Mouse (Mus musculus): ENCODE data around the gene Cops6. TPM values are rescaled to one million over a fixed set of nuclear protein-coding genes. Genes with fewer than 3 reads are reported as not detected.
A peak's percentile ranks its signal among the peaks of the same experiment; 100 is the strongest.

The Cops6 gene
- polyA plus RNA-seq, 1 experiment from 2014 or later: 270 TPM

GRCm38 (mm10) chr5:138171695-138172491 lies 11.0 kb downstream of the Cops6 start, which contains the start of the genes Ap4m1 and Mcm7:
TSS of gene Ap4m1 (plus strand) at chr5:138172002.
TSS of gene Mcm7 (minus strand) at chr5:138172422.
- Histone ChIP-seq H3K27me3 (replicated peaks; ENCODE audit: control insufficient read depth, insufficient read depth, low read length) (no peaks in the 10 kb centered on the region), H3K4me1 (ENCODE audit: control insufficient read depth, insufficient read depth, low read length) (peaks cover 14% of the 10 kb centered on the region)

GRCm38 (mm10) chr5:138173217-138173616 lies 12.3 kb downstream of the Cops6 start:
- DNase-seq (ENCODE audit: low spot score): no peak
- H3K4me1 ChIP-seq (ENCODE audit: control insufficient read depth, insufficient read depth, low read length): peaks cover 14% of the 10 kb centered on the region
- no peak for ATAC-seq

More at GRCm38 (mm10) chr5:138171695-138172491, 11.0 kb downstream of the Cops6 start, which contains the start of the genes Ap4m1 and Mcm7:
- Histone ChIP-seq H3K36me3 (ENCODE audit: control insufficient read depth, insufficient read depth, low read length) (peaks cover 53% of the 10 kb centered on the region), H3K9me3 (replicated peaks; ENCODE audit: control insufficient read depth, low read length) (no peaks in the 10 kb centered on the region), H3K4me3 (ENCODE audit: low read depth, low read length) (peak within 1 kb of the TSS; percentile 75), H3K9ac (ENCODE audit: low read length) (peak within 1 kb of the TSS; percentile 77), H3K27ac (ENCODE audit: low read depth, low read length) (peak within 1 kb of the TSS; percentile 93), H3K4me2 (ENCODE audit: low read length) (peak within 1 kb of the TSS; percentile 88)
- peak; percentile 94 for ATAC-seq
- under 1% methylated on average over 54 of the region's 54 CpGs for WGBS
- peak; percentile 99 for DNase-seq (ENCODE audit: low spot score)

DNA sequence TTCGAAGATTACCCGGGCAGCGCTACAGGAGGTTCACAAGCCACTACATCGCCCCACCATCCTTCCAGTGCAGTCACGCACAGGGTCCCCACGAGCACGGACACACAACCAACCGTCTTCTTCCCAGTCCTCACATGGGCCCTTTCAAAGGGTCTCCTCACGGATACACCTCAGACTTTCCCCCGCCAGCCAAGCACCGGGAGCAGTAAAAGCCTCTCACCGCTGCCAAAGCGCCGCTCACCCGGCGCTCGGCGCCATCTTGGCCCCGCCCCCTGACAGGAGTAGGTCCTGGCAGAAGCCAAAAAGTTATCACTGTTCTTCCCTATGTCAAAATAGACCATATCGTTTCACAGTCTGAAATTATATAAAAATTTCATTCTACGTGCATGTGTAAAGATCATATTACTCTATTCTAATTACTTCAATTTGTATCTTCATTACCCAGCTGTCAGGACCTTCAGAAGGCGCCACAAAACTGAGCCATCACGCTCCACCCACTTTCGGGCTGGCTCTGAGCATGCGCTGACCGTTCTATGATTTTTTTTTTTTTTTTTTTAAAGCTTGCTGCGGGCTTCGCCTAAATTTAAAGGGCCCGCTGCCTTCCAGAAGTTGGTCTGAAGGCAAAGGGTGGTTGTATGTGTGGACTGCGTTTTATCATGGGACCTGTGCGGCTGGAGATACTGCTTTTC lies 26.2 kb downstream of the Cops6 start, which contains the start of the genes Taf6 and Cnpy4:
Taf6 (minus strand) TSS at position 502 of the 689 bp plus-strand sequence.
Cnpy4 (plus strand) TSS at position 536 of the 689 bp plus-strand sequence.
- under 1% methylated on average over 31 of the region's 31 CpGs for whole genome bisulfite sequencing
- H3K4me1 ChIP-seq (ENCODE audit: control insufficient read depth, insufficient read depth, low read length): peaks cover 6% of the 10 kb centered on the region; the same call in 1 of the 2 replicates
- H3K9ac ChIP-seq (ENCODE audit: low read length): peak within 1 kb of the TSS; percentile 85
- H3K9me3 ChIP-seq (replicated peaks; ENCODE audit: control insufficient read depth, low read length): no peaks in the 10 kb centered on the region
- peak within 1 kb of the TSS; percentile 36; the same call in 1 of the 2 replicates for H3K27ac ChIP-seq (ENCODE audit: low read depth, low read length)
- peak; percentile 95 for DNase-seq (ENCODE audit: low spot score)
- peak within 1 kb of the TSS; percentile 56 for H3K4me3 ChIP-seq (ENCODE audit: low read depth, low read length)
- H3K27me3 ChIP-seq (replicated peaks; ENCODE audit: control insufficient read depth, insufficient read depth, low read length): no peaks in the 10 kb centered on the region
- peak within 1 kb of the TSS; percentile 85 for H3K4me2 ChIP-seq (ENCODE audit: low read length)
- H3K36me3 ChIP-seq (ENCODE audit: control insufficient read depth, insufficient read depth, low read length): peaks cover 40% of the 10 kb centered on the region
- ATAC-seq: peak; percentile 89

More at GRCm38 (mm10) chr5:138173217-138173616, 12.3 kb downstream of the Cops6 start:
- Histone ChIP-seq H3K4me3 (ENCODE audit: low read depth, low read length) (no peak overlapping the region), H3K27me3 (replicated peaks; ENCODE audit: control insufficient read depth, insufficient read depth, low read length) (no peaks in the 10 kb centered on the region), H3K9ac (ENCODE audit: low read length) (no peak overlapping the region), H3K9me3 (replicated peaks; ENCODE audit: control insufficient read depth, low read length) (no peaks in the 10 kb centered on the region), H3K36me3 (ENCODE audit: control insufficient read depth, insufficient read depth, low read length) (peaks cover 53% of the 10 kb centered on the region), H3K27ac (ENCODE audit: low read depth, low read length) (no peak overlapping the region), H3K4me2 (ENCODE audit: low read length) (peak overlapping the region; percentile 88)
- 80% methylated on average over 3 of the region's 3 CpGs for WGBS

GRCm38 (mm10) chr5:138187661-138188306 lies 26.9 kb downstream of the Cops6 start:
- WGBS: 0% methylated on average over 10 of the region's 10 CpGs
- DNase-seq (ENCODE audit: low spot score): peak; percentile 94
- peak; percentile 89 for ATAC-seq
- peak overlapping the region; percentile 56 for H3K4me3 ChIP-seq (ENCODE audit: low read depth, low read length)
- peak overlapping the region; percentile 70 for H3K9ac ChIP-seq (ENCODE audit: low read length)
- peaks cover 6% of the 10 kb centered on the region; the same call in 1 of the 2 replicates for H3K4me1 ChIP-seq (ENCODE audit: control insufficient read depth, insufficient read depth, low read length)
- H3K9me3 ChIP-seq (replicated peaks; ENCODE audit: control insufficient read depth, low read length): no peaks in the 10 kb centered on the region
- H3K4me2 ChIP-seq (ENCODE audit: low read length): peak overlapping the region; percentile 85
- peak overlapping the region; percentile 36; the same call in 1 of the 2 replicates for H3K27ac ChIP-seq (ENCODE audit: low read depth, low read length)
- peaks cover 40% of the 10 kb centered on the region for H3K36me3 ChIP-seq (ENCODE audit: control insufficient read depth, insufficient read depth, low read length)
- no peaks in the 10 kb centered on the region for H3K27me3 ChIP-seq (replicated peaks; ENCODE audit: control insufficient read depth, insufficient read depth, low read length)

DNA sequence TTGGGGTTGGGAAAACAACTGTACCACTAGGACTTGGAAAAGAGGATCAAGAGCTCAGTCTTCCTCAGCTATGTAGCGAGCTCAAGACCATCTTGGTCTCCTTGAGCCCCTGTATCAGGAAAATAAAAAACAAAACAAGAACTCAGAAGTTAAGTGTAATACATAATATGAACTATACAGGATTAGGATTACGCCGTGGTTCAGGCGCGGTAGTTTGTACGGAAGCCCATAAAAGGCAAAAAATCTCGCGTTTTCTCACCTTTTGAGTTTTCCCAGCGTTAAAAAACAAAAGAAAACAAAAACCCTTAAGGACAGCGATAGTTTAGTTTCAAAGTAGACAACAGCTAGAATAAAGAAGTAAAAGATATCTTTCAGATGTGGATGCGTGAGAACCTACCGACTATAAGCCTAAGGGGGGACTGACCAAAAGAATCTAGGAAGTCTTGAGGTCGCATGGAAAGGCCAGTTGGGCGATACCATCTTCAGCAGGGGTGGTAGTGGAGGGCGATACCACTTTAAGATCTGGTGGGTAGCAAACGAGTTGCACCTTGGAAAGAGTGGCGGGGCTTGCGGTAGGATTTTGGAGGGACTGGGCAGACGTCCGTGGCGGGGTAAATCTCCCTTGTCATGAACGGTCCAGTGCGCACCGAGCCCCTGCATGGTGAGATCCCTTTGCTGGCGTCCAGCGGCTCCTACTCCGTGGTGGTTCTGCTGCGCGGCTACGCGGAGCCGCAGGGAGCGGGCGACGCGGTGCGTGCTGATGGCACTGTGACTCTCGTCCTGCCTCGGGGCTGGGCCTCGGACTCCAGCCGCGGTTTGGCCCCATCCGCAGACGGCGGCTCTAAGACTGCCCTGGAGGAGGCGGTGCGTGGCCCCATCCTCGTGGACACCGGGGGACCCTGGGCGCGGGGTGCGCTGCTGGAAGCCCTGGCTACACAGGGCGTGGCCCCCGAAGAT lies 33.2 kb downstream of the Cops6 start, which contains the start of gene Mblac1:
Mblac1 (plus strand) TSS at position 544 of the 957 bp plus-strand sequence.
- Histone ChIP-seq H3K4me1 (ENCODE audit: control insufficient read depth, insufficient read depth, low read length) (no peaks in the 10 kb centered on the region; the same call in 1 of the 2 replicates), H3K4me2 (ENCODE audit: low read length) (peak within 1 kb of the TSS; percentile 97), H3K9me3 (replicated peaks; ENCODE audit: control insufficient read depth, low read length) (no peaks in the 10 kb centered on the region), H3K4me3 (ENCODE audit: low read depth, low read length) (peak within 1 kb of the TSS; percentile 70), H3K9ac (ENCODE audit: low read length) (peak within 1 kb of the TSS; percentile 94), H3K27me3 (replicated peaks; ENCODE audit: control insufficient read depth, insufficient read depth, low read length) (no peaks in the 10 kb centered on the region), H3K36me3 (ENCODE audit: control insufficient read depth, insufficient read depth, low read length) (peaks cover 30% of the 10 kb centered on the region), H3K27ac (ENCODE audit: low read depth, low read length) (peak within 1 kb of the TSS; percentile 84)
- WGBS: 8% methylated on average over 54 of the region's 54 CpGs
- peak; percentile 86 for ATAC-seq
- DNase-seq (ENCODE audit: low spot score): peak; percentile 89

- whole genome bisulfite sequencing: 2% methylated on average over 29 of the region's 29 CpGs
- ATAC-seq (peak; percentile 69), DNase-seq (ENCODE audit: low spot score) (peak; percentile 51)
- Histone ChIP-seq H3K27me3 (replicated peaks; ENCODE audit: control insufficient read depth, insufficient read depth, low read length) (no peaks in the 10 kb centered on the region), H3K9ac (ENCODE audit: low read length) (peak overlapping the region; percentile 94), H3K4me2 (ENCODE audit: low read length) (peak overlapping the region; percentile 97), H3K36me3 (ENCODE audit: control insufficient read depth, insufficient read depth, low read length) (peaks cover 28% of the 10 kb centered on the region), H3K27ac (ENCODE audit: low read depth, low read length) (peak overlapping the region; percentile 84), H3K4me1 (ENCODE audit: control insufficient read depth, insufficient read depth, low read length) (no peaks in the 10 kb centered on the region; the same call in 1 of the 2 replicates), H3K4me3 (ENCODE audit: low read depth, low read length) (peak overlapping the region; percentile 70), H3K9me3 (replicated peaks; ENCODE audit: control insufficient read depth, low read length) (no peaks in the 10 kb centered on the region)
Observed at GRCm38 (mm10) chr5:138194755-138195345, 34.0 kb downstream of the Cops6 start.

DNA sequence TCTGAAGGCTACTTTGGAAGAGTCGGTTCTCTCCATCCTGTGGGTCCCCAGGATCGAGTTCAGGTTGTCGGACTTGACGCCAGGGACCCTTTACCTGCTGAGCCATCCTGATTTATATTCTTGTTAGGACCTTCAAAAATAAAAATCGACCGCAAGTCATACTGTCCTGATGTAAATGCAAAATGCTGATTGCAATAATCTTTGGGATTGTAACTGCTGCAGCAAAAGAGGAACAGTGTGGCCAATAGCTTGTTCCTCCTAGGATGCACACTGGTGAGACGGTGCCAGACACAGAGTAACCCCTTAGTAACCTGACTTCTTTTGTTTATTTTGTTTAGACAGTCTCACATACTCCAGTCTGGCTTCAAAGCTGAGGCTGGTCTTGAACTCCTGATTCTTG lies 34.6 kb downstream of the Cops6 start:
- no peak for DNase-seq (ENCODE audit: low spot score)
- H3K9me3 ChIP-seq (replicated peaks; ENCODE audit: control insufficient read depth, low read length): no peaks in the 10 kb centered on the region
- WGBS: 75% methylated on average over 7 of the region's 7 CpGs
- peaks cover 23% of the 10 kb centered on the region for H3K36me3 ChIP-seq (ENCODE audit: control insufficient read depth, insufficient read depth, low read length)
- no peaks in the 10 kb centered on the region; the same call in 1 of the 2 replicates for H3K4me1 ChIP-seq (ENCODE audit: control insufficient read depth, insufficient read depth, low read length)
- peak overlapping the region; percentile 94; the same call in 1 of the 2 replicates for H3K9ac ChIP-seq (ENCODE audit: low read length)
- H3K4me3 ChIP-seq (ENCODE audit: low read depth, low read length): peak overlapping the region; percentile 70
- H3K27me3 ChIP-seq (replicated peaks; ENCODE audit: control insufficient read depth, insufficient read depth, low read length): no peaks in the 10 kb centered on the region
- no peak for ATAC-seq
- H3K4me2 ChIP-seq (ENCODE audit: low read length): peak overlapping the region; percentile 97
- no peak overlapping the region for H3K27ac ChIP-seq (ENCODE audit: low read depth, low read length)
